Mouse (Mus musculus) kidney, postnatal 10 days (tissue): Measurements from ENCODE around the gene Scarb2.
A peak's percentile ranks its signal among the peaks of the same experiment; 100 is the strongest.
"Not testable (repeated sequence)": the region's sequence is repeated elsewhere in the genome, so short reads cannot be mapped to it uniquely, and the experiment has no call there.

Experiments used
- DNase-seq: peaks from one replicate; pipeline ENCODE4 v3.0.0; 2021; ENCODE audit warnings: mixed read lengths

Gene Scarb2

GRCm38 (mm10) chr5:92506733-92507132 is at the start of gene Scarb2:
Scarb2 (minus strand) TSS chr5:92506833.
- DNase-seq = no peak

GRCm38 (mm10) chr5:92555905-92556304 is 49.3 kb upstream of the Scarb2 start:
- DNase-seq = no peak

DNA sequence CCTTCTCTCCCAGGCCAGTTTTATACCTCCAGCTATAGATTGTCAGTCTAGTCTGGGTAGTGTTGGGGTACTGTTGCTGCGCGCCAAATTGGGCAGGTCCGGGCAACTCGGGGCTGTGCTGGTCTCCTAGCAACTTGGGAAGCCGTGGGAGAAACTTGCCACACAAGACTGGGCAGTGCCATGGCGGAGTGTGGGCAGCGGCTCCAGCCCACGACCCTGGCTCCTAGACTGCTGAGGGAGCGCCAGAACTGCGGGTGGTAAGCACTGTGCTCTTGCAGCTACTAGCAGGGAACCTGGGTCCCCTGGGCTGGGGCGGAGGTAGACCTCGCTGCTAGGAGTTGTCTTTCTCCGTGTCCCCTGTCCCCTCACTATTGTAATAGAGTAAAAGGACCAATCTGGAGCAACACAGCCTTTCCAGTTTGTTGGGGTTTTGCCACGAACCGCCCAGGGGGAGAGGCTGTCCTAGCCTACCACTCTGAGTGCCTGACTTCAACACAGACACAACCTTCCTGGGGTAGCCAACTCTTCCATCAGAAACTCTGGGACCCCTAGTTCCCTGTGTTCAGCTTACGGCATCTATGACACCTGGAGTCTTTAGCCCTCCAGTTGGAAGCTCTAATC is 48.4 kb upstream of the Scarb2 start, which contains the start of gene Fam47e:
Gene Fam47e, plus strand, starts transcription at position 179 of the 621 bp plus-strand sequence.
- peak; percentile 26 for DNase-seq

DNA sequence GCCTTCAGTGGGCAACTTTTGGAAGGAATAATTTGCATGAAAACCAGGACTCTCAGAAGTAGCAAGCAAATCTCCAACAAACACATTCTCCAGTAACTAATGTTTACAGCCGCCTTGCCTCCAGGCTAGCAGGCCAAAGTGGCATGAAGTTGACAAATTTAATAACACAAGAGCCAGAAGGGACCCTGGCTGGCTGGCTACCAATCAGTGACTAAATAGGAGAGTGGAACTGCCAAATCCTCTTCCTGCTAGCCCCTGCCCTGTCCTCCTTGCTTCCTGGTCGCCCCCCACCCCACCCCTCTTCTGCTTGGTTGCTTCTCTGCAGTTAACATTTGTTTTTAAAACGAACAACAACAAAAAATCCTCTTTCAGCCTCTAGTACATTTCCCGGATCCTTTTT is 47.8 kb upstream of the Scarb2 start:
- DNase-seq = peak; percentile 30

DNA sequence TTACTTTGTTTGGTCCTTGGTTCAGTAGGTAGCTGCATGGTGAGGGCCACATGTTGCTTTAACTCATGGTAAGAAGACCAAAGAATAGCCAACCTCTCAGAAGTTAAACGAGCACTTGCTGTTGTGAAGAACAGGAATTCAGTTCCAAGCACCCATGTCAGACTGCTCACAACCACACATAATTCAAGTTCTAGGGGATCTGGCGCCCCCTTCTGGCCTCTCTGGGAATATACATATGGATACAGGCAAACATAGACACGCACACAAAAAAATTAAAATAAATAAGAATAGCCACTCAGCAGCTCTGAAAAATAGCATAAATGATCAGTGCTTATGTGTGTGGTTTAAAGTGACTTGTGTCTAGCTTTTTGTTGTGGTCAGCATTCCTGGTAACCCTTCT is 47.3 kb upstream of the Scarb2 start:
- peak; percentile 20 for DNase-seq

DNA sequence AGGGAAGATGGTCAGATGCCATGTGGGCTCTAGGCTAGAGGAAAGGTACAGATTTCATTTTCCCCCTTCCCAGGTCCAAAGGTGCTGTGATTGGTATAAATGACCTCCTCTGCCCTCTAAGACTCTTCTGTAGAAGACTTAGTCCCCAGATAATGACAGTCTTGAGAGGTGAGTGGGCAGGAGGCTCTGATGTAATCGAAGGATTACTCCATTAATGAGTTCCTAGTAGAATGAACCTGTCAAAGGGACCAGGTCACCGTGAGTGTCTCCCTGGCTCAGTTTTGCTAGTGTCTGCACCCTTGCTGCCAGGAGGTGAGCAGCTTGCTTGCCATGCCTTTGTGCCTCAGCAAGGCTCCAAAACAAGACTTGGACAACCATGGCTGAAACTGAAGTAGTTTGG is 46.0 kb upstream of the Scarb2 start:
- no peak for DNase-seq

DNA sequence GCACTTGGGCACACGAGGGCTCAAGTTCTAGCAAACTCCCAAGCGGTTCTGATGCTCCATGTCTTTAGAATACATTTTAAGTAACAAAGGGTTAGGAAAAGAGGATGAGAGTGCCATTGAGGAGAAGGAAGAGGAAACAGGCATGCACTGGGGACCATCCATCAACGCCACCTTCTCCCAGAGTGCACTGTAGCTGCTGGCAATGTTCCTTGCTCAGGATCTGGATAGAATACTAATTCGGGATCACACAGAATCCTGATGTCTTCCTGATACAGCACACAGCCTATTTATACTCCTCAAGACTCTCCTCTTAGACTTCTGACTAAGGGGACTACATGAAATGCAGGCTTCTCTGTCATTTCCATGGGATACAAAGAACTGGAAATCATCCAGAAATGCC is 33.1 kb upstream of the Scarb2 start:
- no peak for DNase-seq

DNA sequence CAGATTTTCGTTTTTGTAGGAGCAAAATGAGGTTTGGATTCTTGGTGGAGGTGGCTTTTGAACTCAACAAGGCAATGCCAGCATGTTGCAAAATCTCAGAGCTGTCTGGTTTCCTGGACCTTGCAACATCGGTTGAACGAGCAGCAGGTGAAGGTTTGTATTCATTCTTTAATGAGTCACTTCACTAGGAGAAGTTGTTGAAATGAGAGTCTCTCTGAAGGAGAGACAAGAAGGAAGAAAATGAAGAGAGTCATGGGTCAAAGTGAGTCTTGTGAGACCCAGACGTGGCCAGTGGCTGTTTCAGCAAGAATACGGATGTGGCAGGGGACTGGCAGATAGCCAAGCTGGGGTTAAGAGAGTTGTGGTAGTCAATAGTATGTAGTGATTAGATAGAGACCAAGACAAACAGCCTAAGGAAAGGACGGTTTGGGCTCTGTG is 18.2 kb upstream of the Scarb2 start:
- peak; percentile 42 for DNase-seq

- not testable (repeated sequence) for DNase-seq
These were observed 14.5 kb upstream of the Scarb2 start for GRCm38 (mm10) chr5:92521131-92521530.

- DNase-seq = no peak
These were observed 5.4 kb upstream of the Scarb2 start for GRCm38 (mm10) chr5:92512066-92512465.

DNA sequence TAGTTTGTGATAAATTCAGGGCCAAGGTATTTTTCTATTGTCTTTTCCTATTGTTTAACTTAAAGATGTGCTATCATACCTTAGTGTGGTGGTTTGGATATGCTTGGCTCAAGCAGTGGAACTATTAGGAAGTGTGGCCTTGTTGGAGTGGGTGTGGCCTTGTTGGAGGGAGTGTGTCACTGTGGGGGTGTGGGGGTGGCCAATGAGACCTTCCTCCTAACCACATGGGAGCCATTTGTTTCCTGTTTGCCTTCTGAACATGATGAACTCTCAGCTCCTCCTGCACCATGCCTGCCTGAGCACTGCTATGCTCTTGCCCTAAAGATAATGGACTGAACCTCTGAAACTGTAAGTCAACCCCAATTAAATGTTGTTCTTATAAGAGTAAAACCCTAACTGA is 4.6 kb upstream of the Scarb2 start:
- DNase-seq = no peak

GRCm38 (mm10) chr5:92508853-92509252 is 2.2 kb upstream of the Scarb2 start:
- DNase-seq = no peak

DNA sequence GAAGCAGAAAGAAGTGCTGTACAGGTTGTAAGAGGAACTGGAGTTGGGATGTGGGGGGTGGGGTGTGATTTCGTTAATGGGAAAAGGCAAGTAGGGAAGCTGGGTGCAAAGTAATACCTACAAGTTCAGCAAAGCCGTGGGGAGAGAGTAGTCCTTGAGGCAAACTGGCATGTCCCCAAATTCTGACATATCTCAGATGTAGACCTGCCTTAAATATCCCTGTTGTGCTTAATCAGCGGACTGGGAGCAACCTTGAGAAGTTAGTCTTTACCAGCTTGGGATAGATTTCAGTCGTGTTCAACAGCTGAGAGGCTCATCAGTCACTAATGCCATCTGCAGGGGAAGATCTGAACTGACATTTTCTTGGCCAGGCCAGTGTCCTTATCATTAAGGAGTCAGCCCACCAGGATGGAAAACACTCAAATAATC is 318 bp downstream of the Scarb2 start:
- peak; percentile 46 for DNase-seq

DNA sequence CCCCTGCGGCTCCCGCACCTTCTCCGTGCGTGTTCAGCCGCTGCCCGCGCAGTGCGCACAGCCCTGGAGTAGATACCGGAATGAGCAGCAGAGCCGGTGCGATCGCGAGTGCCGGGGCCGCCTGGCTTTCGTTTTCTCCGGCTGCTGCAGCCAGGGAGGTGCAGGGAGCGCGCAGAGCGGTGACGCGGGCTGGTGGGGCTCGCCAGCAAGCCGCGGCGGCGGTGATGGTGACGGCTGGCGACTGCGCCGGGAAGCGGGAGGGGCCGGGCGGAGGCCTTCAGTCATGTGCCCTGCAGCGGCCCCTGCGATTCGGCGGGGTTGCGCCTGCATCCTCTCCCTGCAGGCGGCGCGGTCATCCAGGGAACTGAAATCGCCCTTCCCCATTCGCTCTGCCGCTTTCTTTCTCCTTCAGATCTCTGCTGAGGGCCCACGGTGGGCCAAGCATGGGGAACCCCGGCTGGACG is 1.2 kb downstream of the Scarb2 start:
- DNase-seq = peak; percentile 98

GRCm38 (mm10) chr5:92504676-92505400 is 1.8 kb downstream of the Scarb2 start:
- peak; percentile 55 for DNase-seq

GRCm38 (mm10) chr5:92503856-92504618 is 2.6 kb downstream of the Scarb2 start:
- DNase-seq = no peak

DNA sequence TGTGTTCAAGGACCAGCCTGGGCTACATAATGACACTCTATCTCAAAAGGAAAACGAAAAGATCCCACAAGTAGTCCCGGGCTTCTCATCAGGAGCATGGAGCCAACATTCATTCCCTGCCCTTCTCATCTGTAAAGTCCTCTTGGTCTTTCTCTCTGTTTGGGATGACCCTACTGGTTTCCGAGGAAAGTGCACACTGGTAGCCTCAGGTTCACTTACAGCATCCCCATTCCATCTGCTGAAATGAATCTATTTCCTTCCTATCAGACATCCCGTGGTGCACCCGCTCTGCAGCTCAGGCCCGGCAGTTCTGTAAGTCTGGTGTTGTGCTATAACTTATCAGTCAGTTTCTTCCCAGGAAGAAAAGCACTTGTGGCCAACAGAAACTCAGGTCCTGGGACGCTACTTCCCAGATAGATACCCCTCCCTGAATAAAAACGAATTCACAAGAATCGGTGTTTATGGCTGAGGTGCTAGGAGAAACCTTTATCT is 3.2 kb downstream of the Scarb2 start:
- no peak for DNase-seq

- DNase-seq = peak; percentile 45
These were observed 7.3 kb downstream of the Scarb2 start for GRCm38 (mm10) chr5:92499378-92499777.

DNA sequence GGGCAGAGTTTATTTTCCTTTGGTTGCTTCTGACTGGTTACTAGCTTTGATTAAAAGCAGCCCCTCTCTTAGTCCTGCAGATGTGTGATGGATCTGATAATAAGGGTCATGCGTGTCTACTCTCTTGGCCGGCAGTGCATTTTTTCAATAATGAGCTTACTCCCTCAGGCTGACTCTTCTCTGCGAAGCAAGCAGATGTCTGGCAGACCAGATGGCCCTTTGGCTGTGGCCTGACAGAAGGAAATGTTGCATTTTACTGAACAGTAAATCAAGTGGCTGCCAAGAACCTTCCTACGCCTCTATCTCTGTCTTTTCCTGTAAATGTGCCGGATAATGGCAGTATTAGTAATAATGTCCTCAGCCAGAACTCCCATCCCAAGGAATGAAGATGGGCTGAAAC is 8.0 kb downstream of the Scarb2 start:
- DNase-seq = peak; percentile 76

- DNase-seq = no peak
These were observed 8.4 kb downstream of the Scarb2 start for GRCm38 (mm10) chr5:92498225-92498624.

GRCm38 (mm10) chr5:92495771-92496409 is 10.7 kb downstream of the Scarb2 start:
- no peak for DNase-seq

DNA sequence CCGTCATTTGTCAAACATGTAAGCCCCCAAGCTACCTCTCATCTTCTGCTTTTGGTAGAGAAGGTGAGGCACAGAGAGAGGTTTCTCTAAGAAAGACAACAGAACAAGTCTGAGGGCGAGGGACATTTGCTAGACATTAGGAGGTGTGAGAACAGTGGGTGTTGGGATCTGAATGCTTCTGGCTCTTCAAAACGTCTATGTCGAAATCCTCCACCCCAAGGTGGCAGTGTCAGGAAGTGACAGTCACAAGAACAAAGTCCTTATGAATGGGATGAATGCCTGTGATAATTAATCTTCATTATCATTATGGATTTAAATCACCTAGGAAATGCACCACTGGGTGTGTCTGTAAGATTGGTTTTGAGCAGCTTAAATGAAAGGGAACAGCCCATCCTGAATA is 11.3 kb downstream of the Scarb2 start:
- DNase-seq = no peak

- DNase-seq = peak; percentile 60
These were observed 13.2 kb downstream of the Scarb2 start for GRCm38 (mm10) chr5:92493423-92493822.
